Mouse (Mus musculus): ENCODE results near the gene Srrm3. TPM values are rescaled to one million over a fixed set of nuclear protein-coding genes. Genes with fewer than 3 reads are reported as not detected.

Srrm3 gene
- not detected for total RNA-seq (2023)

DNA sequence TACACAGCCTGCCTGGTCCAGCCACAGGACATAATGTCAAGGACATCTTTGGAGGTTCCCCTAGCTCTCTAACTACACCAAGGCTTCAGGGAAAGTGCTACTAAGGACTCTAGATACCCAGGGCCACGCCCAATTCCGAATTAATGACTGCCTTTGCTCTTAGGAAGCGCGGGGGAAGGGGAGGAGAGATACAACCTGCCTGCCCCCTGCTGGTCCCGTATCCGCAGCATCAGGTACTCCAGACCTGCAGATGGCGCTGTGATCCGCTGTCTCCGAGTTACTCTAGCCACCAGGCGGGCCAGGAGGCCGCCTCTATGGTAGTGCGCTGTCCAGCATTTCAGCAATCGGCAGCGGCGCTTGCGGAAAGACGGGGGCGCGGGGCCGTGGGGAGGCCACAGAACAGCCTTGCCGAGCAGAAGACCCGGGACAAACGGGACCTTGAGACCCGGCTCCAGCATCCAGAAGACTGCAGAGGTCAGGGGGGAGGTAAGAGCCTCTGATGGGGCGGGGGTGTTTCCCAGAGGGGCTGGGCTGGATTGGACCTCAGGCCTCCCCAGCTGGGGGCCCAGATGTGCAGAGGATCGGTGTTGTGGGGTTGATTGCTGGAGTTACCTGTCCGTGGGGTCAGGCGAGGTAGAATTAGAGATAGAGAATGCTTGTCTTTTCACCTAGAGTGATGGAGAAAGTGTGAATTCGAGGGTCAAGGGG lies at the start of gene Srrm3:
Gene Srrm3 (plus strand): TSS at position 336 of the 708 bp plus-strand sequence.

DNA sequence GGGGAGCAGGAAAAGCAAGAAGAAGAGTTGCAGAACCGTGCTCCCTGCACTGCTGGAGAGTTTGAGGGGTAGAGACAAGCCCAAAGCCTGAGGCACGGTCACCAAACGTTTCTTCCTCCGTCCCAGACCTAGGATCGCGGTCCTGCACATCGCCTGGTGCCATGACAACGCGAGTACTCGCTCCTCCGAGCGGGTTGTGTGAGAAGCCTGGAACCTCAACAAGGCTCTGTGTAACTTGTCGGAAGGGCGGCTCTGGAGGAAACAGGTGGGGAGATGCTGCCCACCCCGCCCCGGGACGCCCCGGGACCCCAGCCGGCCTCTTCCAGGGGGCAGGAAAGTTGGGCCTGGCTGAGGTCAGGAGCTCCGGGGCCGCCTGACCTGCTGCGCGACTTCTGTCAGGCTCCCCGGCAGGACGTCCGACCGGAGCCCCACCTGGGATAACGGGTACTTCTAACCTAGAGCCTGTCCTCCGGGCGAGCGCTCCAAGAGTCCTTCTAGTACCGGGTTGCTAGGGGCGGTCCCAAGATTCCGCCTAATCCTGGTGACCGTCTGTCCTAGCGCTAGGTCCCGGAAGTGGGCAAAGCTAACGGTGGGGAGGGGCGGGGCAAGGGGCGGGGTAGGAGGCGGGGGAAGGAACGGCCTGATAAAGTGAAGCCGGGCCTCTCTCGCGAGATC lies 28.8 kb upstream of the Srrm3 start, which contains the start of gene Styxl1:
Gene Styxl1 (minus strand): TSS at position 590 of the 675 bp plus-strand sequence.

DNA sequence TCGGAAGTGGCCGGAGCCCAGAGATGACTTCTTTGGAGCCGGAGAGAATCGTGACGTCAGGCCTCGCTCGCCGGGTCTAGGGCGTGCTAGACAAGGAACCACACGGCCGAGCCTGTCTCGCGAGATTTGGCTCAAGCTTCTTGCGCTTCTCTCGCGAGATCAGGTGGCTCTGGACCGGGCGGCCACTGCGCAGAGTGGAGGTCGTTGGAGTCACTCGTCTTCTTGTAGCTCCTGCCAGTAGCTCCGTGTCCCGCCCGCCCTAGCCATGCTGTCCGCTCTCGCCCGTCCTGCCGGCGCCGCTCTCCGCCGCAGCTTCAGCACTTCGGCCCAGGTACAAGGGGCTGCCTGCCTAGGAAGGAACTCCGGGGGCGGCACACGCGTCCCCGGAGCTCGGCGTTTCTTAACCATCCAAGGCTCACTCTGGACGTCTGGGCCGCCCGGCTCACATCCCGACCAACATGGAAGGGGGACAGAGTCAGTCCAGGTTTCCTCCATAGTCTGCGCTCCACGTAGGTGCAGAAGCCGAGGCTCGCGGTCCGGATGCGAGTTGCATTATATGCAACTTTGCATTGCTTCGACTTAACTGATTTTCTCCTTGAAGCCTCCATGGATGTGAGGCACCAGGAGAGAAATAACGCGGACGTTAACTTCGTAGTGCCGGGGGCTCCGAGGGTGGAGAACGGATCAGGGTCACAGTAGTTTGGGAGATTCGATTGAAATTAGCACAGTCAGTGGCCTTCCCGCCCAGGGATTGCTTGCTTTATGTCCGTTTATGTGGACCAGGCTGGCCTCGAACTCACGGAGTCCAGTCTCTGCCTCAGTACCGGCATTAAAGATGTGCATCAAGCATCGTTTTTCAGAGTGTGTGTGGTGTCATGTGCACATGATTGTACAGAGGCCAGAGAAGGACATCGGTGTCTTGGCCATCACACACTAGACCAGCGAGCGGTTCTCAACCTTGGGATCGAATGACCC lies 27.9 kb upstream of the Srrm3 start, which contains the start of gene Mdh2:
Gene Mdh2 (plus strand): TSS at position 10 of the 975 bp plus-strand sequence.

DNA sequence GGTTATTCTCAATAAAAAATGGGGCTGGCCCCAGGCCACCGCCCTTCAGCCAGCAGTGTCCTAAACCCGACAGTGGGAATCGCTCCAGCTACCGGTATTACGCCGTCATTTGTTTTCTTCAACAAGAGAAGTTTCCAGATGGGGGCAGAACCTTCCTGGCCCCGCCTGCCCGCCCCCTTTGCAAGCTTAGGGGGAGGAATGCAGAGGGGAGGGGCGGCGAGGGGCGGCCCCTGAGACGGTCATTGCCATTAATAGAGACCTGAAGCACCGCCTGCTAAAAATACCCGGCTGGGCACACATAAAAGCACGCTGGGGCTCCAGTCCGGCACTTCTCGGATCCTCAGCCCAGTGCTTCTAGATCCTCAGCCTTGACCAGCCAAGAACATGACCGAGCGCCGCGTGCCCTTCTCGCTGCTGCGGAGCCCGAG lies 81.0 kb downstream of the Srrm3 start, which contains the start of gene Hspb1:
Gene Hspb1 (plus strand): TSS at position 245 of the 428 bp plus-strand sequence.

Other genes with a start within 250 kb of the Srrm3 start
- gene Ccl26, start 243.3 kb upstream of the Srrm3 start, total RNA-seq (2023), result not detected
- 1 to 10 TPM in 1 of 2 experiments, not detected in 1; 1.3 TPM for gene Ccl24, start 233.8 kb upstream of the Srrm3 start, total RNA-seq (2023)
- gene Rhbdd2, start 174.3 kb upstream of the Srrm3 start, total RNA-seq (2023), result 1 to 10 TPM; 8.0 to 9.6 TPM
- 100 to 1,000 TPM; 117 to 125 TPM for gene Por, start 136.9 kb upstream of the Srrm3 start, total RNA-seq (2023)
- gene Tmem120a, start 62.4 kb upstream of the Srrm3 start, total RNA-seq (2023), result 10 to 100 TPM; 31.6 to 33.8 TPM
- not detected for gene Styxl1, start 28.5 kb upstream of the Srrm3 start, total RNA-seq (2023)
- 100 to 1,000 TPM; 227 to 235 TPM for gene Mdh2, start 28.4 kb upstream of the Srrm3 start, total RNA-seq (2023)
- not detected for gene Hspb1, start 81.0 kb downstream of the Srrm3 start, total RNA-seq (2023)
- 100 to 1,000 TPM; 111 to 123 TPM for gene Ywhag, start 127.7 kb downstream of the Srrm3 start, total RNA-seq (2023)
- gene Ssc4d, start 167.6 kb downstream of the Srrm3 start, total RNA-seq (2023), result 1 to 10 TPM; 5.7 to 9.1 TPM
- gene Zp3, start 173.2 kb downstream of the Srrm3 start, total RNA-seq (2023), result not detected
- gene Dtx2, start 187.9 kb downstream of the Srrm3 start, total RNA-seq (2023), result 10 to 100 TPM; 16.8 to 17.3 TPM
- gene Upk3b, start 231.6 kb downstream of the Srrm3 start, total RNA-seq (2023), result not detected
- not detected for gene Upk3bl, start 247.6 kb downstream of the Srrm3 start, total RNA-seq (2023)